Mouse (Mus musculus): ENCODE measurements around the gene Cxcl13. TPM values are rescaled to one million over a fixed set of nuclear protein-coding genes. Genes with fewer than 3 reads are reported as not detected.

Cxcl13 gene
- polyA plus RNA-seq, 1 experiment: not detected

DNA sequence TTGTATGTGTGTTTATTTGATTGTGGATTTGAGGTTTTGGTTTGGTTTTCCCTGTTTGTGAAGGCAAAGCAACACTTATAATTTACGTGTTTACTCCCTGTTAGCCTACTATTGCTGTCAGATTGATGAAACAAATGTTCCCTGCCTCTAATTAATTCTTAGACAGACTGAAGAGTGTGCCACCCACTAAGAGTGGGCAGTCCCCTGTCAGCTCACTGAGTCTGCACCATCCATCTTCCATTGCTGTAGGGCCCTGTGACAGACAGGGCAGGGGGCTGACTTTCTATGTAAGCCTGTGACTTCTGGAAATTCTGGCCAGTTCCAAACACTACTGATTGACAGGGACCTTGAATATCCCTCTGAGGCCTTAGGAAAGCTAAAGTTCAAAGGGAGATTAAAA, 19.5 kb downstream of the Cxcl13 start:
- Histone ChIP-seq H3K4me1 (ENCODE audit: control insufficient read depth, insufficient read depth, low read length) (no peaks in the 10 kb centered on the region), H3K27ac (ENCODE audit: insufficient read depth, low read length) (no peak overlapping the region), H3K4me3 (ENCODE audit: insufficient read depth, low read length) (no peak overlapping the region)
- no peak for TF ChIP-seq CTCF (IDR thresholded peaks at IDR 0.05; ENCODE audit: borderline replicate concordance, insufficient read depth, low read length)
- TF ChIP-seq POLR2A (IDR thresholded peaks at IDR 0.05; ENCODE audit: low read depth, low read length): no peak

- Histone ChIP-seq H3K4me1 (ENCODE audit: control insufficient read depth, insufficient read depth, low read length) (no peaks in the 10 kb centered on the region; the same call in 1 of the 2 replicates), H3K27ac (ENCODE audit: insufficient read depth, low read length) (no peak overlapping the region), H3K4me3 (ENCODE audit: insufficient read depth, low read length) (no peak overlapping the region)
- TF ChIP-seq POLR2A (IDR thresholded peaks at IDR 0.05; ENCODE audit: low read depth, low read length) (no peak), CTCF (IDR thresholded peaks at IDR 0.05; ENCODE audit: borderline replicate concordance, insufficient read depth, low read length) (no peak)
Observed at GRCm38 (mm10) chr5:95983797-95984486, 27.2 kb downstream of the Cxcl13 start.

- Histone ChIP-seq H3K27ac (ENCODE audit: insufficient read depth, low read length) (no peak overlapping the region), H3K4me1 (ENCODE audit: control insufficient read depth, insufficient read depth, low read length) (no peaks in the 10 kb centered on the region), H3K4me3 (ENCODE audit: insufficient read depth, low read length) (no peak overlapping the region)
- TF ChIP-seq POLR2A (IDR thresholded peaks at IDR 0.05; ENCODE audit: low read depth, low read length) (no peak), CTCF (IDR thresholded peaks at IDR 0.05; ENCODE audit: borderline replicate concordance, insufficient read depth, low read length) (no peak)
Observed at GRCm38 (mm10) chr5:95991339-95992292, 34.9 kb downstream of the Cxcl13 start.

DNA sequence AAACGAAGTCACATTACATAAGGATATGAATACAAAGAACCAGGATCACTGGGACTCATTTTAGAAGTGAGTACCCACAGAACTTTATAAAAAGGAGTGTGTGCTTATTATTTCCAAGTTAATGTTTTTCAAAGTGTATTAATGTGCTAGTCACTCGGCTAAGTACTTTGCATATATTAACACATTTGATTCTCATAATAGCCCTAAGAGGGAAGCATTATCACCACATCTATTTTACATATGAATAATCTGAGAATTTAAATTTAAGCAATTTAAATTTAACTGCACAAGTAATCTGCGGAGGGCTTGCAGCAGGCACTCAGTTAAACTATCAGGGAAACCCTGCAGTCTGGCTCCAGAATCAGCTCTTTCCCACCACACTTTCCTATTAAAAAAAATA, 40.5 kb downstream of the Cxcl13 start:
- no peak overlapping the region for H3K4me3 ChIP-seq (ENCODE audit: insufficient read depth, low read length)
- TF ChIP-seq POLR2A (IDR thresholded peaks at IDR 0.05; ENCODE audit: low read depth, low read length): no peak
- no peaks in the 10 kb centered on the region for H3K4me1 ChIP-seq (ENCODE audit: control insufficient read depth, insufficient read depth, low read length)
- no peak overlapping the region for H3K27ac ChIP-seq (ENCODE audit: insufficient read depth, low read length)

DNA sequence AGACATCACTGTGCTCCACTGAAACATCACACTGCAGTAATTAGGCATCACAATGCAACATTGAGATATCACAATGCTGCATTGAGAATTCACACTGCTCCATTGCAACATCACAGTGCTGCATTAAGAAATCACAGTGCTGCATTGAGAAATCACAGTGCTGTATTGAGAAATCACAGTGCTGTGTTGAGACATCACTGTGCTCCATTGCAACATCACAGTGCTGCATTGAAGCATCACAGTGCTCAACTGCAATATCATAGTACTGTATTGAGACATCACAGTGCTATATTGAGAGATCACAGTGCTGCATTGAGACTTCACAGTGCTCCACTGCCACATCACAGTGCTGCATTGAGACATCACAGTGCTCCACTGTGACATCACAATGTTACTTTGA, 46.6 kb downstream of the Cxcl13 start:
- H3K4me1 ChIP-seq (ENCODE audit: control insufficient read depth, insufficient read depth, low read length): no peaks in the 10 kb centered on the region
- H3K27ac ChIP-seq (ENCODE audit: insufficient read depth, low read length): no peak overlapping the region
- no peak for TF ChIP-seq POLR2A (IDR thresholded peaks at IDR 0.05; ENCODE audit: low read depth, low read length)
- H3K4me3 ChIP-seq (ENCODE audit: insufficient read depth, low read length): no peak overlapping the region

DNA sequence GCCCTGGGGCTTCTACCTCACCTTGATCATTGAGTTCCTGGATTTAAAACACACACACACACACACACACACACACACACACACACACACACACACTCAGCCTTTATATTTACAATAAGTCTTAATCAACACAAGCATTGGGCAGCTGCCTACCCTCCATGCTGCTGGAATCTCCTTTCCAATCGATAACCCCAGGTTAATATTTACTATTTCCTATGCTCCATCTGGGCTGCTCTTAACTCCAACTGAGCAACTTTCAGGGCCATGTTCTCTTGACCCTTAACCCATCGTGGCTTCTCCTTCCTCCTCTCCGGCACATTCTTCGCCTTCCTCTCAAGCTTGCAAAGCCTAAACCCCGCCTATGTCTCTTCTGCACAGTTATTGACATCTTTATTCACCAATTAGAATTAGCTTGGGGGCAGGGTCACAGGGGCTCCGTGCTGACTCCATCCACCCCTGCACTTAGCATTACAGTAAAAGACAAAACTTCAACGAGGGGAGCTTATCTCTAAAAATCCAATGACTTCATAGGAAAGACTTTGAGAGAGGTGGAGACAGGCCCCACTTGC, 51.6 kb downstream of the Cxcl13 start:
- no peaks in the 10 kb centered on the region for H3K4me1 ChIP-seq (ENCODE audit: control insufficient read depth, insufficient read depth, low read length)
- H3K27ac ChIP-seq (ENCODE audit: insufficient read depth, low read length): no peak overlapping the region
- H3K4me3 ChIP-seq (ENCODE audit: insufficient read depth, low read length): no peak overlapping the region
- TF ChIP-seq POLR2A (IDR thresholded peaks at IDR 0.05; ENCODE audit: low read depth, low read length): no peak
- TF ChIP-seq CTCF (IDR thresholded peaks at IDR 0.05; ENCODE audit: borderline replicate concordance, insufficient read depth, low read length): no peak

DNA sequence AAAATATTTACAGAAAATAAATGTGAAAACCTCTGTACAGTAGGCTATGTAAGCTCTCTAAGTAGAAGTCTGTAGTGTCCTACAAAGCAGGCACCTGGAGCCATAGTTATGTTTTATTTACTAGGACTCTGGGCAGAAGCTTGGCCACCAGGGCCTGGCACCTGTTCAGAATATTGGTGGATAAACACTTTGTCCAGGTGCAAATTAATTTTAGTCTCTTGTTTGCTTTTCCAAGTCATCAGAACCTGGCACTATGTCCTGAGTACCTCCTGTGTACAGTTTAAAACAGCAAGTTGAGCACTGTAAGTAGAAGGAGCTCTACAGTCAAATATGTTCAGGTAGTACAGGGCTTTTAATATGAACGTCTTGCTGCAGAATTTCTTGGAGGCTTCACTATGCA, 52.3 kb downstream of the Cxcl13 start:
- no peak for TF ChIP-seq CTCF (IDR thresholded peaks at IDR 0.05; ENCODE audit: borderline replicate concordance, insufficient read depth, low read length)
- Histone ChIP-seq H3K27ac (ENCODE audit: insufficient read depth, low read length) (no peak overlapping the region), H3K4me1 (ENCODE audit: control insufficient read depth, insufficient read depth, low read length) (no peaks in the 10 kb centered on the region), H3K4me3 (ENCODE audit: insufficient read depth, low read length) (no peak overlapping the region)

Other genes starting within 250 kb of the Cxcl13 start
- gene Gm7978, start 220.8 kb upstream of the Cxcl13 start, polyA plus RNA-seq (2011; ENCODE audit: insufficient read length, low read depth, missing spikeins): not detected in 2 replicates
- gene Gm7982, start 214.9 kb upstream of the Cxcl13 start, polyA plus RNA-seq (2011; ENCODE audit: insufficient read length, low read depth, missing spikeins): not detected in 2 replicates
- gene E330014E10Rik, start 181.0 kb upstream of the Cxcl13 start, polyA plus RNA-seq (2011; ENCODE audit: insufficient read length, low read depth, missing spikeins): not detected in 2 replicates
- gene Cnot6l, start 207.2 kb downstream of the Cxcl13 start, polyA plus RNA-seq (2011; ENCODE audit: insufficient read length, low read depth, missing spikeins): 54.9 and 65.6 TPM in 2 replicates